Mouse (Mus musculus) CH12.LX (cell line): Measurements from ENCODE around the gene 1700022I11Rik.

Experiments used
- BHLHE40 ChIP-seq: IDR thresholded peaks from 2 replicates; pipeline ENCODE4 v1.6.1; 2011; ENCODE audit warnings: mild to moderate bottlenecking, low read depth, low read length, improper control_type of control experiment
- CHD2 ChIP-seq: IDR thresholded peaks from 2 replicates; pipeline ENCODE4 v1.6.1; 2011; ENCODE audit warnings: low read length, improper control_type of control experiment
- CTCF ChIP-seq, 2 experiments: IDR thresholded peaks in 1 of 2; conservative IDR thresholded peaks in 1 of 2; 2 replicates each; pipeline ENCODE4 v1.5.1; 2011 to 2012; ENCODE audit warnings: low read depth in 2 of 2, low read length in 2 of 2, improper control_type of control experiment in 1 of 2, inconsistent platforms in 1 of 2, mild to moderate bottlenecking in 1 of 2, moderate library complexity in 1 of 2
- EP300 ChIP-seq: IDR thresholded peaks from 2 replicates; pipeline ENCODE4 v1.6.1; 2011; ENCODE audit warnings: low read length, improper control_type of control experiment
- HCFC1 ChIP-seq: IDR thresholded peaks from 2 replicates; pipeline ENCODE4 v1.6.1; 2012; ENCODE audit warnings: low read depth, mild to moderate bottlenecking, inconsistent platforms, low read length, improper control_type of control experiment
- JUND ChIP-seq: conservative IDR thresholded peaks from 2 replicates; pipeline ENCODE4 v1.6.1; 2011; ENCODE audit warnings: low read depth, low read length, improper control_type of control experiment
- MAX ChIP-seq: IDR thresholded peaks from 2 replicates; pipeline ENCODE4 v1.6.1; 2011; ENCODE audit warnings: low read length, improper control_type of control experiment
- MEF2A ChIP-seq: IDR thresholded peaks from 2 replicates; pipeline ENCODE4 v1.6.1; 2014; ENCODE audit warnings: low read depth, mild to moderate bottlenecking, inconsistent platforms, low read length, improper control_type of control experiment, borderline replicate concordance
- MYC ChIP-seq: IDR thresholded peaks from 2 replicates; pipeline ENCODE4 v1.6.1; 2011; ENCODE audit warnings: low read depth, mild to moderate bottlenecking, improper control_type of control experiment, low read length
- POLR2A ChIP-seq: IDR thresholded peaks from 2 replicates; pipeline ENCODE4 v1.6.1; 2011; ENCODE audit warnings: low read depth, mild to moderate bottlenecking, improper control_type of control experiment, low read length
- RAD21 ChIP-seq: IDR thresholded peaks from 2 replicates; pipeline ENCODE4 v1.6.1; 2011; ENCODE audit warnings: low read depth, mild to moderate bottlenecking, low read length, improper control_type of control experiment, moderate library complexity
- ZC3H11A ChIP-seq: IDR thresholded peaks from 2 replicates; pipeline ENCODE4 v1.6.1; 2012; ENCODE audit warnings: low read depth, mild to moderate bottlenecking, inconsistent platforms, low read length, improper control_type of control experiment

- no peak for TF ChIP-seq CTCF (conservative IDR thresholded peaks at IDR 0.05 in 1 of 2, IDR thresholded peaks at IDR 0.05 in 1 of 2; ENCODE audit: low read depth in 2 of 2, low read length in 2 of 2)
- TF ChIP-seq ZC3H11A = no peak
- no peak for TF ChIP-seq POLR2A
- no peak for TF ChIP-seq BHLHE40
- TF ChIP-seq CHD2 = no peak
- no peak for TF ChIP-seq HCFC1
- TF ChIP-seq MAX = no peak
- TF ChIP-seq EP300 = no peak
- TF ChIP-seq RAD21 = no peak
- TF ChIP-seq JUND = no peak
- TF ChIP-seq MYC = no peak
- no peak for TF ChIP-seq MEF2A
Measured at GRCm38 (mm10) chr4:42956581-42956980, 12.8 kb upstream of the 1700022I11Rik start.
